Mouse (Mus musculus) c-Kit-positive CD71-positive TER-119-positive erythroid progenitor cells, embryonic 14.5 days (primary cell): ENCODE measurements around the gene Espn.

ENCODE experiments used
- DNase-seq: peaks from one replicate; pipeline ENCODE4 v3.0.0-alpha.2; 2013; ENCODE audit warnings: low spot score

Espn gene

GRCm38 (mm10) chr4:152125161-152126025, 26.8 kb downstream of the Espn start:
- DNase-seq: no peak

GRCm38 (mm10) chr4:152124361-152124961, 27.7 kb downstream of the Espn start:
- DNase-seq: no peak

GRCm38 (mm10) chr4:152121183-152121505, 31.0 kb downstream of the Espn start:
- DNase-seq: no peak

GRCm38 (mm10) chr4:152120311-152121182, 31.6 kb downstream of the Espn start:
- DNase-seq: no peak

GRCm38 (mm10) chr4:152119396-152120292, 32.5 kb downstream of the Espn start:
- no peak for DNase-seq

GRCm38 (mm10) chr4:152117538-152117937, 34.6 kb downstream of the Espn start:
- no peak for DNase-seq

GRCm38 (mm10) chr4:152115921-152116612, 36.1 kb downstream of the Espn start, which contains the start of gene Tnfrsf25:
Gene Tnfrsf25, plus strand, starts transcription at chr4:152115934.
- DNase-seq: no peak

- no peak for DNase-seq
Observed at GRCm38 (mm10) chr4:152114080-152114479, 38.1 kb downstream of the Espn start.

GRCm38 (mm10) chr4:152112329-152112728, 39.8 kb downstream of the Espn start:
- no peak for DNase-seq

GRCm38 (mm10) chr4:152110689-152111088, 41.5 kb downstream of the Espn start:
- peak; percentile 72 for DNase-seq

GRCm38 (mm10) chr4:152109509-152109908, 42.7 kb downstream of the Espn start:
- no peak for DNase-seq

GRCm38 (mm10) chr4:152108673-152109072, 43.5 kb downstream of the Espn start:
- DNase-seq: no peak

GRCm38 (mm10) chr4:152107971-152108509, 44.1 kb downstream of the Espn start:
- peak; percentile 81 for DNase-seq

- peak; percentile 62 for DNase-seq
Observed at GRCm38 (mm10) chr4:152107493-152107892, 44.7 kb downstream of the Espn start.

GRCm38 (mm10) chr4:152106746-152107145, 45.4 kb downstream of the Espn start:
- DNase-seq: no peak

- DNase-seq: peak; percentile 64
Observed at GRCm38 (mm10) chr4:152103025-152103424, 49.1 kb downstream of the Espn start.

- no peak for DNase-seq
Observed at GRCm38 (mm10) chr4:152101921-152102320, 50.2 kb downstream of the Espn start.

GRCm38 (mm10) chr4:152101081-152101653, 51.0 kb downstream of the Espn start:
- no peak for DNase-seq

- no peak for DNase-seq
Observed at GRCm38 (mm10) chr4:152100541-152100940, 51.6 kb downstream of the Espn start.
